Mouse (Mus musculus) midbrain, postnatal 0 days (tissue): ENCODE measurements around the gene Inafm2. TPM values are rescaled to one million over a fixed set of nuclear protein-coding genes. Genes with fewer than 3 reads are reported as not detected.

Experiments used
- ATAC-seq: fragments of 200-750 bp; cut with Nextera tagmentation; 2 replicates; pipeline ENCODE4 v1.8.0; 2017; ENCODE audit warnings: moderate number of reproducible peaks, mild to moderate bottlenecking, moderate TSS enrichment, moderate library complexity; ENCODE audit not compliant: low FRiP score
- DNase-seq: peaks from one replicate; pipeline ENCODE4 v3.0.0-alpha.2; 2015; ENCODE audit warnings: low spot score
- H3K27ac ChIP-seq: fragments of 300-500 bp; sonication (generic); 2 replicates; pipeline ENCODE4 v1.5.1; 2014; ENCODE audit warnings: low read depth, mild to moderate bottlenecking, low read length, mixed read lengths
- H3K27me3 ChIP-seq: fragments of 300-500 bp; sonication (generic); 2 replicates; pipeline ENCODE4 v1.6.1; 2014; ENCODE audit warnings: low read length, control low read depth, mixed read lengths; ENCODE audit not compliant: insufficient read depth
- H3K36me3 ChIP-seq: fragments of 300-500 bp; sonication (generic); 2 replicates; pipeline ENCODE4 v1.6.1; 2014; ENCODE audit warnings: low read length, control low read depth, mixed read lengths; ENCODE audit not compliant: insufficient read depth
- H3K4me1 ChIP-seq: fragments of 300-500 bp; sonication (generic); 2 replicates; pipeline ENCODE4 v1.6.1; 2014; ENCODE audit warnings: mild to moderate bottlenecking, control low read depth, antibody characterized with exemption, low read length, mixed read lengths; ENCODE audit not compliant: insufficient read depth
- H3K4me2 ChIP-seq: fragments of 300-500 bp; sonication (generic); 2 replicates; pipeline ENCODE4 v1.6.1; 2014; ENCODE audit warnings: low read depth, mild to moderate bottlenecking, low read length, mixed read lengths; ENCODE audit not compliant: poor library complexity, severe bottlenecking
- H3K4me3 ChIP-seq: fragments of 300-500 bp; sonication (generic); 2 replicates; pipeline ENCODE4 v1.5.1; 2014; ENCODE audit warnings: low read depth, mild to moderate bottlenecking, low read length, moderate library complexity
- H3K9ac ChIP-seq: fragments of 300-500 bp; sonication (generic); replicated peaks from 2 replicates; pipeline ENCODE4 v1.6.1; 2014; ENCODE audit warnings: mild to moderate bottlenecking, low read length, moderate library complexity, mixed read lengths; ENCODE audit not compliant: poor library complexity, severe bottlenecking
- H3K9me3 ChIP-seq: fragments of 300-500 bp; sonication (generic); 2 replicates; pipeline ENCODE4 v1.6.1; 2016; ENCODE audit warnings: low read length, control low read depth
- CTCF ChIP-seq: IDR thresholded peaks from 2 replicates; pipeline ENCODE4 v1.5.1; 2016; ENCODE audit warnings: antibody characterized with exemption, mild to moderate bottlenecking
- WGBS: fragments of 180-500 bp; shearing (Covaris S2); extraction: QIAGEN DNeasy Blood & Tissue Kit; methylation state at CpG from one replicate; pipeline ENCODE4 v1.1.7; 2014; 5-methylcytosine and 5-hydroxymethylcytosine counted together
- polyA plus RNA-seq: library from polyadenylated mRNA; unstranded; fragments of >200 nt; fragmentation: Nextera tagmentation; extraction: Ambion mirVana; gene quantifications from 2 replicates; pipeline ENCODE4 v1.2.1, GENCODE M21; 2015
- total RNA-seq: library from RNA; depleted of rRNA; stranded (reverse); fragments of >200 nt; gene quantifications from 2 replicates; pipeline ENCODE4 v1.2.3, GENCODE M21; 2014

Gene Inafm2
- total and polyA plus RNA-seq, 2 experiments from 2014 or later: 13.3 to 17.4 TPM

DNA sequence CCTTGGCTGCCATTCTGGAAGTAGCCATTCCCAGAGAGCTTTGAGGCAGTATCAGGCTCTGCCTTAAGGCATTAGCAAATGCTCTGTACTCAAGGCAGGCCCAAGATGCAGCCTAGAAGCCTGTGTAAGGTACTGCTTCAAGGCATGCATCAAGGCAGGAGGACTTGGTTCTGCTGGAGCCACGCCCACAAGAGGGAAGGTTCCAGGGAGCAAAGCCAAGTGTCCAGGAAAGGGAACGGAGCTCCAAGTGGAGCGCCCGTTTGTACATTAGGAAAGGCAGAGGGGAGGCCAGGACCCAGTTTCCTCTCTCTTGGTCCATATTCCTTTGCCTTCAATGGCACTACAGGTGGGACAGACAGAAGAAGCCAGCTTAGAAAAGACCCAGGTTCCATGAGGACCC, 37.1 kb upstream of the Inafm2 start:
- DNase-seq (no peak), ATAC-seq (no peak)
- no peak for TF ChIP-seq CTCF
- H3K4me3 ChIP-seq: no peak overlapping the region
- H3K9ac ChIP-seq: no peak overlapping the region
- peaks cover 79% of the 10 kb centered on the region for H3K27me3 ChIP-seq
- H3K9me3 ChIP-seq: no peaks in the 10 kb centered on the region
- WGBS: 81% methylated on average over 4 of the region's 4 CpGs
- H3K27ac ChIP-seq: no peak overlapping the region
- H3K4me2 ChIP-seq: no peak overlapping the region
- peaks cover 14% of the 10 kb centered on the region; the same call in 1 of the 2 replicates for H3K4me1 ChIP-seq
- no peaks in the 10 kb centered on the region for H3K36me3 ChIP-seq

DNA sequence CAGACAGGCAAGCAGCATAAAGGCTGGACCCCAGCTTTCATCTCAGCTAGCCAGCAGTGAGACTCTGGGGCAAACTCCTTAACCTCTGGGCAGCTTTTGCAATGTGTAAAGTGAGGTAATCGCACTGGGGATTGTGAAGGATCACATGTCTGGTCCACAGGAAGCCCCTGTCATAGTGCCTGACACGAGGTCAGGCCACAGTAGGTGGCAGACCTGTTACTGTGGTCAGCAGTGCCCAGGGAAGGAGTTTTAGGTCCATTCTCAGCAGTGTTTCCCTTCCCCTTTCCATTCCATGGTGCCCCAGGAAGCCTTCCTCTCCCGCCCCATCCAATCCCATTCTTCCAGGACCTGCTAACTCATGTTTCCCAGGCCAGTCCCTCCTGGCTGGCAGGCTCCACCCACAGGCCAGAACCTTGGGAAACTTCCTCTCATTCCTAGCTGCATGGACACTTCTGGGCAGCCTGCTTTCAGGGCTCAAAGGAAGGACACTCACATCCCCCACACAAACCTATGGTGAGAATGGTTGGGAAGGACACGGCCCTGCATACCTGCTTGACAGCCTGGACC, 35.8 kb upstream of the Inafm2 start:
- WGBS: 62% methylated on average over 4 of the region's 4 CpGs
- Histone ChIP-seq H3K27ac (no peak overlapping the region), H3K9ac (no peak overlapping the region), H3K27me3 (peaks cover 66% of the 10 kb centered on the region), H3K36me3 (no peaks in the 10 kb centered on the region), H3K4me3 (no peak overlapping the region), H3K9me3 (no peaks in the 10 kb centered on the region), H3K4me1 (peaks cover 9% of the 10 kb centered on the region; the same call in 1 of the 2 replicates), H3K4me2 (no peak overlapping the region)
- ATAC-seq (no peak), DNase-seq (no peak)
- no peak for TF ChIP-seq CTCF

DNA sequence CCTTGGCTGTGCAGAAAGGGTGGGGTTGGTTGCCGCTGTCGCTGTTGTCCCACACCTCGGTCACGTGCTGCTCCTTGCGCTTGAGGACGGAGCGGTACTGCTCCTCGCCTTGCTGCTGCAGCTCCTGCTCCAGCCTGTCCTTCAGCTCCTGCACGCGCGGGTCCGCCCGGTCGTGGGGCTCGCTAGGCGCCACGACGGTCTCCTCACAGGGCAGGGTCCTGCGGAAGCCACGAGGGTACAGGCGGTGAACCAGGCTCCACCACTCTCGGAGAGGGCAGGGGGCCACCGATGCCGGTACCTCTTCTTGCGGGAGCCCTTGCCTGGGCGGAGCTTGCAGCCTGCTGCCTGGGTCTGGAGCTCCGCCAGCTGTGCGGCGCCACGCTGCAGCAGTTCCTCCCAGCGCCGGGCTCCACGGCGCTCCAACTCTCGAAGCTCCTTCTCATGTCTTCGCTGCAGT, 34.5 kb upstream of the Inafm2 start:
- H3K4me2 ChIP-seq: peak overlapping the region; percentile 89
- ATAC-seq: peak; percentile 55
- peaks cover 53% of the 10 kb centered on the region for H3K27me3 ChIP-seq
- TF ChIP-seq CTCF: no peak
- peak overlapping the region; percentile 51 for H3K9ac ChIP-seq
- DNase-seq: peak; percentile 66
- no peaks in the 10 kb centered on the region for H3K9me3 ChIP-seq
- peaks cover 13% of the 10 kb centered on the region for H3K4me1 ChIP-seq
- WGBS: under 1% methylated on average over 36 of the region's 36 CpGs
- H3K4me3 ChIP-seq: peak overlapping the region; percentile 39
- H3K36me3 ChIP-seq: no peaks in the 10 kb centered on the region
- H3K27ac ChIP-seq: no peak overlapping the region

DNA sequence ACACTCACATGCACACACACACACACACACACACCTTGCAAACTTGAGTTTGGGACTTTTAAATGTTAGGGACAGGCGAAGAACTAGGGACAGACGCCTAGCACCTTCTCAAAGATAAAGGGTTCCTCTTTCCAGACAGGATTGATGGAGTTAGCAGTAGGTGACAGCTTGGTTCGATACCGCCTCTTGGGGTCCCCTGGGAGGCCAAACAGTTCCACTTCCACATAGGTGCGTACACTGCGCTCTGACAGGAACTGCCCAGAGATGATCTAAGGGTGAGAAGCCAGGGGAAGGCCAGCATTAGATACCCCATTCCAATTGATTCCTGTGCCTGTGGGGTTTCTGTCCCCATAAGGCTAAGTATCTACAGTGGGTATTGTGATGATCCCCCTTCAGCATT, 31.9 kb upstream of the Inafm2 start:
- no peaks in the 10 kb centered on the region for H3K9me3 ChIP-seq
- TF ChIP-seq CTCF: no peak
- no peak overlapping the region for H3K27ac ChIP-seq
- DNase-seq: no peak
- H3K27me3 ChIP-seq: peaks cover 30% of the 10 kb centered on the region
- no peaks in the 10 kb centered on the region for H3K36me3 ChIP-seq
- H3K9ac ChIP-seq: no peak overlapping the region
- no peak overlapping the region for H3K4me2 ChIP-seq
- WGBS: 91% methylated on average over 6 of the region's 6 CpGs
- ATAC-seq: no peak
- H3K4me1 ChIP-seq: peaks cover 13% of the 10 kb centered on the region
- no peak overlapping the region for H3K4me3 ChIP-seq

DNA sequence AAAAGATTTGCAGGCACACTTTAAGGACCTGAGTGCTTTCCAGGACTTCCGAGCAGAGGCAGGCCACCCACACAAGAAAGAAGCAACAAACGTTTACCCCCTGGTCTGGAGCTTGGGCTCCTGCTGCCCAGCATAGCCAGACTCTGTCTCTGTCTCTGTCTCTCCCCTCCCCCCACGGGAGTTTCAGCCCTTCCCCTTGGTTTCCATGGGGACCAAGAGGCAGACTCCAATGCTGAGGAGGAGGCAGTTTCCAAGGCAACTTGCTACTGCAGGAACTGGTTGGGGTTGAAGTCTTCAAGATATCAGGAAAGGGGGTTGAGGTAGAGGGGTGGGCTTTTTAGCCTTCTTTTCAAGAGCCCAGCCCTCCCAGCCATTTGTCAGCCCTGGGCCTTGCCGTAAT, 31.3 kb upstream of the Inafm2 start:
- Histone ChIP-seq H3K27me3 (peaks cover 24% of the 10 kb centered on the region), H3K4me1 (peaks cover 13% of the 10 kb centered on the region), H3K4me3 (no peak overlapping the region), H3K36me3 (no peaks in the 10 kb centered on the region), H3K4me2 (no peak overlapping the region), H3K9me3 (no peaks in the 10 kb centered on the region), H3K27ac (no peak overlapping the region), H3K9ac (no peak overlapping the region)
- TF ChIP-seq CTCF: no peak
- ATAC-seq: peak; percentile 74
- DNase-seq: peak; percentile 77
- 19% methylated on average over 4 of the region's 4 CpGs for WGBS

DNA sequence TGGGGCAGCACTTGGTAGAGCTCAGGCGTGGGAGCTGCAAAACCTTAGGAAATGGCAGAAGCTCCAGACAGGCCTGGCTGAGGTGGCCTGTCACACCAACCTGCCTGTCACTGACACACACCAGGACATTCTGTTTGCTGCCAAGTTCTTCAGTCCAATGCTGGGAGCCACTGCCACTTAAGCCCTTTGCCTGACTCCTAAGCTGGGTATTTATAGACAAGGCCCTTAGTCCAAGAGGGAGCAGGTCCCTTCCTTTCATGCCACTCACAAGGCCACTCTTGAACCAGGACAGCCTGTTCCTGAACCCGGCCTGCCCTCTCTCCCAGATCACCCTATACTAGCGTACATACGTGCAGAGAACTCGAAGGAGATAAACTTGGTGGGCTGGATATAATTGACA, 28.9 kb upstream of the Inafm2 start:
- Histone ChIP-seq H3K27ac (no peak overlapping the region), H3K9me3 (no peaks in the 10 kb centered on the region), H3K4me1 (peaks cover 5% of the 10 kb centered on the region), H3K27me3 (peaks cover 8% of the 10 kb centered on the region; the same call in 1 of the 2 replicates), H3K4me2 (no peak overlapping the region), H3K4me3 (no peak overlapping the region), H3K36me3 (no peaks in the 10 kb centered on the region), H3K9ac (no peak overlapping the region)
- no peak for TF ChIP-seq CTCF
- no peak for DNase-seq
- ATAC-seq: no peak
- WGBS: 93% methylated on average over 5 of the region's 5 CpGs
